Mouse (Mus musculus) myocyte (in vitro differentiated cells): ENCODE measurements around the gene Lkaaear1. TPM values are rescaled to one million over a fixed set of nuclear protein-coding genes. Genes with fewer than 3 reads are reported as not detected.
A peak's percentile ranks its signal among the peaks of the same experiment; 100 is the strongest.

Source experiments
- H3K27me3 ChIP-seq: one replicate; pipeline ENCODE4 v1.6.1; 2011; ENCODE audit not compliant: control insufficient read depth, insufficient read depth, insufficient read length
- H3K36me3 ChIP-seq: one replicate; pipeline ENCODE4 v1.6.1; 2011; ENCODE audit not compliant: control insufficient read depth, insufficient read depth
- H3K4me2 ChIP-seq: one replicate; pipeline ENCODE4 v1.6.1; 2011; ENCODE audit warnings: low read depth, control low read depth
- H3K4me3 ChIP-seq: one replicate; pipeline ENCODE4 v1.5.1; 2011; ENCODE audit warnings: mild to moderate bottlenecking, control low read depth, moderate library complexity
- H3K79me2 ChIP-seq: one replicate; pipeline ENCODE4 v1.6.1; 2011; ENCODE audit not compliant: control insufficient read depth, insufficient read depth
- H3ac ChIP-seq: one replicate; pipeline ENCODE4 v1.6.1; 2011; ENCODE audit not compliant: control insufficient read depth, insufficient read length
- CEBPB ChIP-seq: IDR thresholded peaks from 2 replicates; pipeline ENCODE4 v1.6.1; 2011; ENCODE audit warnings: mild to moderate bottlenecking, moderate library complexity; ENCODE audit not compliant: poor library complexity, insufficient read depth, severe bottlenecking
- E2F4 ChIP-seq: IDR thresholded peaks from one replicate; pipeline ENCODE4 v1.6.1; 2011; ENCODE audit warnings: mild to moderate bottlenecking, control low read depth, moderate library complexity; ENCODE audit not compliant: insufficient read depth
- MAX ChIP-seq: IDR thresholded peaks from one replicate; pipeline ENCODE4 v1.6.1; 2011; ENCODE audit warnings: low read depth, mild to moderate bottlenecking, control low read depth
- MYOD1 ChIP-seq, 3 experiments: IDR thresholded peaks; one replicate each; pipeline ENCODE4 v1.6.1; 2011; ENCODE audit warnings: control low read depth in 2 of 3, low read depth in 2 of 3, mild to moderate bottlenecking in 2 of 3, moderate library complexity in 1 of 3; ENCODE audit not compliant: insufficient read length in 2 of 3, control insufficient read depth in 1 of 3
- MYOG ChIP-seq, 3 experiments: IDR thresholded peaks; one replicate each; pipeline ENCODE4 v1.6.1; 2011; ENCODE audit warnings: control low read depth in 2 of 3, low read depth in 2 of 3, mild to moderate bottlenecking in 2 of 3; ENCODE audit not compliant: insufficient read length in 2 of 3, control insufficient read depth in 1 of 3, insufficient read depth in 1 of 3
- POLR2A ChIP-seq: IDR thresholded peaks from one replicate; pipeline ENCODE4 v1.6.1; 2011; ENCODE audit warnings: low read depth, mild to moderate bottlenecking, control low read depth, moderate library complexity; ENCODE audit not compliant: insufficient read length
- POLR2AphosphoS2 ChIP-seq: IDR thresholded peaks from one replicate; pipeline ENCODE4 v1.6.1; 2011; ENCODE audit warnings: low read depth, control low read depth; ENCODE audit not compliant: insufficient read length
- REST ChIP-seq: IDR thresholded peaks from one replicate; pipeline ENCODE4 v1.6.1; 2011; ENCODE audit warnings: mild to moderate bottlenecking, control low read depth, moderate library complexity; ENCODE audit not compliant: insufficient read depth, insufficient read length
- SRF ChIP-seq: IDR thresholded peaks from one replicate; pipeline ENCODE4 v1.6.1; 2011; ENCODE audit warnings: low read depth; ENCODE audit not compliant: control insufficient read depth, insufficient read length
- TCF12 ChIP-seq: IDR thresholded peaks from one replicate; pipeline ENCODE4 v1.6.1; 2011; ENCODE audit warnings: mild to moderate bottlenecking, control low read depth; ENCODE audit not compliant: poor library complexity, insufficient read depth, severe bottlenecking
- TCF3 ChIP-seq: IDR thresholded peaks from one replicate; pipeline ENCODE4 v1.6.1; 2011; ENCODE audit warnings: low read depth, control low read depth; ENCODE audit not compliant: insufficient read length
- USF1 ChIP-seq: IDR thresholded peaks from one replicate; pipeline ENCODE4 v1.6.1; 2011; ENCODE audit warnings: low read depth, mild to moderate bottlenecking, control low read depth, moderate library complexity
- polyA plus RNA-seq: library from polyadenylated mRNA; unstranded; fragments of >200 nt; fragmentation: generic; extraction: Trizol; gene quantifications from one replicate; pipeline ENCODE4 v1.2.1, GENCODE M21; 2012; ENCODE audit warnings: missing spikeins

The Lkaaear1 gene
- polyA plus RNA-seq, 1 experiment = not detected

GRCm38 (mm10) chr2:181679951-181680715 lies 18.1 kb downstream of the Lkaaear1 start, which contains the start of gene Tcea2:
TSS of gene Tcea2 (plus strand) at chr2:181680310.
- Histone ChIP-seq H3K79me2 (no peaks in the 10 kb centered on the region), H3K36me3 (no peaks in the 10 kb centered on the region), H3K27me3 (no peaks in the 10 kb centered on the region), H3K4me3 (peak within 1 kb of the TSS; percentile 39), H3ac (peak within 1 kb of the TSS; percentile 40), H3K4me2 (peak within 1 kb of the TSS; percentile 92)
- TF ChIP-seq POLR2A = peak; percentile 68
- TF ChIP-seq POLR2AphosphoS2 = no peak
- no peak for TF ChIP-seq TCF3
- no peak for TF ChIP-seq USF1

- Histone ChIP-seq H3K27me3 (peaks cover 4% of the 10 kb centered on the region), H3K4me3 (no peak overlapping the region), H3K36me3 (no peaks in the 10 kb centered on the region), H3K4me2 (no peak overlapping the region), H3ac (no peak overlapping the region), H3K79me2 (no peaks in the 10 kb centered on the region)
- TF ChIP-seq MYOG (IDR thresholded peaks at IDR 0.05; ENCODE audit: control insufficient read depth in 1 of 3, insufficient read depth in 1 of 3, insufficient read length in 2 of 3, low read depth in 2 of 3) (no peak), E2F4 (no peak), TCF3 (no peak), SRF (no peak), REST (no peak), CEBPB (no peak), MYOD1 (IDR thresholded peaks at IDR 0.05; ENCODE audit: control insufficient read depth in 1 of 3, insufficient read length in 2 of 3, low read depth in 2 of 3) (no peak), USF1 (no peak), MAX (no peak), POLR2AphosphoS2 (no peak), POLR2A (no peak), TCF12 (no peak)
These were observed 19.5 kb downstream of the Lkaaear1 start for GRCm38 (mm10) chr2:181678780-181679179.

GRCm38 (mm10) chr2:181677755-181678098 lies 20.5 kb downstream of the Lkaaear1 start:
- H3K4me3 ChIP-seq = no peak overlapping the region
- H3K27me3 ChIP-seq = peaks cover 8% of the 10 kb centered on the region
- TF ChIP-seq MYOG (IDR thresholded peaks at IDR 0.05; ENCODE audit: control insufficient read depth in 1 of 3, insufficient read depth in 1 of 3, insufficient read length in 2 of 3, low read depth in 2 of 3) (no peak), REST (no peak), TCF12 (no peak), POLR2AphosphoS2 (no peak), POLR2A (no peak), TCF3 (no peak)
- no peaks in the 10 kb centered on the region for H3K79me2 ChIP-seq
- H3K36me3 ChIP-seq = no peaks in the 10 kb centered on the region
- H3ac ChIP-seq = no peak overlapping the region
- no peak overlapping the region for H3K4me2 ChIP-seq

- Histone ChIP-seq H3K79me2 (no peaks in the 10 kb centered on the region), H3K27me3 (peaks cover 8% of the 10 kb centered on the region), H3K4me3 (no peak overlapping the region), H3K4me2 (no peak overlapping the region), H3ac (no peak overlapping the region), H3K36me3 (no peaks in the 10 kb centered on the region)
- TF ChIP-seq POLR2AphosphoS2 (no peak), MAX (no peak), TCF12 (no peak), MYOG (IDR thresholded peaks at IDR 0.05; ENCODE audit: control insufficient read depth in 1 of 3, insufficient read depth in 1 of 3, insufficient read length in 2 of 3, low read depth in 2 of 3) (no peak), REST (no peak), SRF (no peak), CEBPB (no peak), E2F4 (no peak), TCF3 (no peak), USF1 (no peak), POLR2A (no peak), MYOD1 (IDR thresholded peaks at IDR 0.05; ENCODE audit: control insufficient read depth in 1 of 3, insufficient read length in 2 of 3, low read depth in 2 of 3) (no peak)
These were observed 21.0 kb downstream of the Lkaaear1 start for GRCm38 (mm10) chr2:181677096-181677754.

GRCm38 (mm10) chr2:181676424-181676823 lies 21.8 kb downstream of the Lkaaear1 start:
- no peaks in the 10 kb centered on the region for H3K36me3 ChIP-seq
- no peak overlapping the region for H3K4me3 ChIP-seq
- peaks cover 11% of the 10 kb centered on the region for H3K27me3 ChIP-seq
- TF ChIP-seq REST (no peak), MYOG (IDR thresholded peaks at IDR 0.05; ENCODE audit: control insufficient read depth in 1 of 3, insufficient read depth in 1 of 3, insufficient read length in 2 of 3, low read depth in 2 of 3) (no peak), CEBPB (no peak), MYOD1 (IDR thresholded peaks at IDR 0.05; ENCODE audit: control insufficient read depth in 1 of 3, insufficient read length in 2 of 3, low read depth in 2 of 3) (no peak), SRF (no peak), USF1 (no peak), TCF3 (no peak)
- H3K79me2 ChIP-seq = no peaks in the 10 kb centered on the region
- H3ac ChIP-seq = no peak overlapping the region
- peak overlapping the region; percentile 82 for H3K4me2 ChIP-seq
